ENCODE assay signal across 12 mouse cellular contexts in the genomic region with DNA sequence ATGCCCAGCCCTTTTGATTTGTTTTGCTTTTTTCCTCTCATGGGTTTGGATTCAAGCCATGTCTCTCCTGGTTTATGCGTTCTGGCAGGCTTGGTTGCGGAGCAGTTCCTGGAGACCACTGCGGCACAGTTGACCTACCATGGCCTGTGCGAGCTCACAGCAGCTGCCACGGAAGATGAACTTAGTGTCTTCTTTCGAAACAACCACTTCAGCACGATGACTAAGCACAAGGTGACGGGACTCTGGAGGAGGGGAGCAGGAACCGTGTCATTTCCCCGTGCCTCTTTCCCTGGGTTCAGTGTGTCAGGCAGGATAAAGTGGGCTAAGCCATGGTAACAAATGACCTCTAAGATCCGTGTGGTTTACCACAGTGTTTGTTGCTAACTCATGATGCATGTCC. TPM values are rescaled to one million over a fixed set of nuclear protein-coding genes. Genes with fewer than 3 reads are reported as not detected.
A peak's percentile ranks its signal among the peaks of the same experiment; 100 is the strongest.
DNase-seq lines count a peak whose midpoint lies in the region; ATAC-seq and TF ChIP-seq lines count a peak whose summit lies in the region.
"Had no signal": no experiment of that assay in that cellular context is flagged by ENCODE, and none has a peak within 500 bp of the region (broad histone marks: within the 10 kb centered on the region; RNA-seq: fewer than 3 reads in every experiment).

No protein-coding gene starts in this region.

- peak overlapping the region; percentile 6; the same call in 1 of the 2 replicates for H3K27ac ChIP-seq in gastrocnemius, adult 2 months
- H3K27ac ChIP-seq: embryonic facial prominence, embryonic 12.5 days; hindbrain, embryonic 15.5 days had no signal

- H3K4me3 ChIP-seq in gastrocnemius, adult 2 months, result no peak overlapping the region
- H3K4me3 ChIP-seq: embryonic facial prominence, embryonic 12.5 days; hindbrain, embryonic 15.5 days had no signal

- intact Hi-C loops in gastrocnemius, adult 2 months (cut with DNase I), result no loop called here

- DNase-seq in gastrocnemius, adult 2 months, result no peak
- DNase-seq in gastrocnemius, postnatal 25 days, result no peak
- DNase-seq in NIH3T3 (ENCODE audit: low read depth), result peak; percentile 60
- peak; percentile 45 for DNase-seq in kidney, postnatal 10 days
- DNase-seq in retina, embryonic 14.5 days (ENCODE audit: low spot score), result no peak
- DNase-seq in layer of hippocampus, adult 11-12 months (ENCODE audit: low spot score), result no peak
- no peak for DNase-seq in frontal cortex, postnatal 25 days (ENCODE audit: low spot score in 2 of 2)
- DNase-seq: gastrocnemius, postnatal 14 days had no signal

- no peak for TF ChIP-seq CTCF in gastrocnemius, adult 2 months (IDR thresholded peaks at IDR 0.05)

- peak; percentile 43 for ATAC-seq in megakaryocyte-erythroid progenitor cell, adult 5-6 weeks (replicated peaks; ENCODE audit: low FRiP score, low TSS enrichment, poor library complexity, severe bottlenecking)
- ATAC-seq: CD4-positive, CD25-positive, alpha-beta regulatory T cell, adult 4 months had no signal

RNA-seq across cellular contexts. Expression of a gene that starts 11.7 kb away (rescaled TPM):
- 10 to 100 TPM; 45.8 to 46.9 TPM for total RNA-seq in gastrocnemius, adult 2 months (2021)
- 10 to 100 TPM; 36.5 to 38.3 TPM for total RNA-seq in gastrocnemius, postnatal 25 days (2021)
- 20.2 and 24.8 TPM in 2 replicates for total RNA-seq in megakaryocyte-erythroid progenitor cell, adult 5-6 weeks (2014; fragmentation: Nextera tagmentation)
- total RNA-seq in megakaryocyte-erythroid progenitor cell, adult 5-6 weeks (2017), result 10.1 and 14.6 TPM in 2 replicates

RNA-seq across cellular contexts. Expression of a gene that starts 12.4 kb away (rescaled TPM):
- total RNA-seq in gastrocnemius, adult 2 months (2021), result 10 to 100 TPM; 23.9 to 26.4 TPM
- total RNA-seq in gastrocnemius, postnatal 25 days (2021), result 10 to 100 TPM; 19.9 to 22.8 TPM
- total RNA-seq in megakaryocyte-erythroid progenitor cell, adult 5-6 weeks (2014; fragmentation: Nextera tagmentation), result 36.8 and 46.9 TPM in 2 replicates
- total RNA-seq in megakaryocyte-erythroid progenitor cell, adult 5-6 weeks (2017), result 37.5 and 45.3 TPM in 2 replicates

RNA-seq across cellular contexts. Expression of a gene that starts 13.4 kb away (rescaled TPM):
- not detected for total RNA-seq in gastrocnemius, adult 2 months (2021)
- total RNA-seq in gastrocnemius, postnatal 25 days (2021), result under 1 TPM; 0.15 to 0.27 TPM
- 25.5 and 35.5 TPM in 2 replicates for total RNA-seq in megakaryocyte-erythroid progenitor cell, adult 5-6 weeks (2014; fragmentation: Nextera tagmentation)
- 15.6 and 16.7 TPM in 2 replicates for total RNA-seq in megakaryocyte-erythroid progenitor cell, adult 5-6 weeks (2017)

RNA-seq across cellular contexts. Expression of a gene that starts 21.1 kb away (rescaled TPM):
- total RNA-seq in gastrocnemius, adult 2 months (2021), result 10 to 100 TPM; 19.6 to 23.4 TPM
- 10 to 100 TPM; 20.3 to 21.7 TPM for total RNA-seq in gastrocnemius, postnatal 25 days (2021)
- 199 and 268 TPM in 2 replicates for total RNA-seq in megakaryocyte-erythroid progenitor cell, adult 5-6 weeks (2014; fragmentation: Nextera tagmentation)
- 118 and 125 TPM in 2 replicates for total RNA-seq in megakaryocyte-erythroid progenitor cell, adult 5-6 weeks (2017)

RNA-seq across cellular contexts. Expression of a gene that starts 42.5 kb away (rescaled TPM):
- total RNA-seq in gastrocnemius, adult 2 months (2021), result under 1 TPM in 1 of 2 experiments, not detected in 1; 0.31 TPM
- total RNA-seq in gastrocnemius, postnatal 25 days (2021), result not detected
- not detected in 2 replicates for total RNA-seq in megakaryocyte-erythroid progenitor cell, adult 5-6 weeks (2014; fragmentation: Nextera tagmentation)
- total RNA-seq in megakaryocyte-erythroid progenitor cell, adult 5-6 weeks (2017), result not detected in 2 replicates
- total RNA-seq: gastrocnemius, postnatal 14 days had no signal

Comparison
In these comparisons a context has a peak if more than half of its experiments do, and no peak if none do; other contexts are left out.
1. DNase-seq: peak in NIH3T3 (single experiment) and kidney, postnatal 10 days (single experiment); none in gastrocnemius, adult 2 months (single experiment), gastrocnemius, postnatal 25 days (single experiment), retina, embryonic 14.5 days (single experiment), layer of hippocampus, adult 11-12 months (single experiment) and frontal cortex, postnatal 25 days (0 of 2).
2. RNA of a gene that starts 13.4 kb away (total RNA-seq): 15.6 to 35.5 TPM in megakaryocyte-erythroid progenitor cell, adult 5-6 weeks; 0.15 to 0.27 TPM in gastrocnemius, postnatal 25 days and not detected in gastrocnemius, adult 2 months; every median in the first group is over 10 times any median in the second.